Mouse (Mus musculus) T-helper 17 cell (primary cell): ENCODE data around the gene Flnb.

Experiments used
- in situ Hi-C, 2 experiments: fragments of 300-600 bp; cut with MboI, MseI; formaldehyde crosslinking; loops; 1 replicate in 1 of 2; 2 replicates in 1 of 2; pipeline ENCODE4 v1.15.1; 2025; ENCODE audit warnings: high pct_unique_total_duplicates in 2 of 2

The Flnb gene

GRCm38 (mm10) chr14:7817770-7818462, at the start of gene Flnb:
Gene Flnb, plus strand, starts transcription at chr14:7817957.
- in situ Hi-C loops, result loop anchor here (5.0 to 10.0 kb wide), 4 partner anchors 74 to 174 kb away; partner anchors contain the start of gene Dnase1l3 (in 1 of the 2)

GRCm38 (mm10) chr14:7773714-7774389, 43.9 kb upstream of the Flnb start:
- in situ Hi-C loops, result loop anchor here in 1 of 2 experiments (25.0 kb wide), 1 partner anchor 887 kb away; the partner anchor contains the start of gene Gm3667

- in situ Hi-C loops, result no loop called here
Measured at GRCm38 (mm10) chr14:7786073-7786472, 31.7 kb upstream of the Flnb start.

GRCm38 (mm10) chr14:7789266-7790030, 28.3 kb upstream of the Flnb start:
- in situ Hi-C loops, result no loop called here

GRCm38 (mm10) chr14:7791061-7791531, 26.7 kb upstream of the Flnb start:
- in situ Hi-C loops, result no loop called here

GRCm38 (mm10) chr14:7791532-7792159, 26.1 kb upstream of the Flnb start, which contains the start of gene Gm26661:
Gene Gm26661, plus strand, starts transcription at chr14:7791587.
- in situ Hi-C loops, result no loop called here

GRCm38 (mm10) chr14:7795961-7796360, 21.8 kb upstream of the Flnb start:
- in situ Hi-C loops, result no loop called here

- in situ Hi-C loops, result no loop called here
Measured at GRCm38 (mm10) chr14:7800611-7801010, 17.1 kb upstream of the Flnb start.

- in situ Hi-C loops, result no loop called here
Measured at GRCm38 (mm10) chr14:7801831-7802230, 15.9 kb upstream of the Flnb start.

GRCm38 (mm10) chr14:7803874-7804557, 13.7 kb upstream of the Flnb start:
- in situ Hi-C loops, result no loop called here

- in situ Hi-C loops, result no loop called here
Measured at GRCm38 (mm10) chr14:7804558-7804905, 13.2 kb upstream of the Flnb start.

- in situ Hi-C loops, result no loop called here
Measured at GRCm38 (mm10) chr14:7807711-7808110, 10.0 kb upstream of the Flnb start.

- in situ Hi-C loops, result no loop called here
Measured at GRCm38 (mm10) chr14:7808501-7808981, 9.2 kb upstream of the Flnb start.

GRCm38 (mm10) chr14:7809043-7809955, 8.5 kb upstream of the Flnb start:
- in situ Hi-C loops, result no loop called here

GRCm38 (mm10) chr14:7818463-7819121, 835 bp downstream of the Flnb start:
- in situ Hi-C loops, result loop anchor here (5.0 to 10.0 kb wide), 4 partner anchors 74 to 174 kb away; partner anchors contain the start of gene Dnase1l3 (in 1 of the 2)

GRCm38 (mm10) chr14:7819446-7819845, 1.7 kb downstream of the Flnb start:
- in situ Hi-C loops, result loop anchor here (5.0 to 10.0 kb wide), 4 partner anchors 73 to 173 kb away; partner anchors contain the start of gene Dnase1l3 (in 1 of the 2)

GRCm38 (mm10) chr14:7821341-7821740, 3.6 kb downstream of the Flnb start:
- in situ Hi-C loops, result no loop called here

GRCm38 (mm10) chr14:7822693-7823092, 4.9 kb downstream of the Flnb start:
- in situ Hi-C loops, result no loop called here

- in situ Hi-C loops, result no loop called here
Measured at GRCm38 (mm10) chr14:7824651-7825268, 7.0 kb downstream of the Flnb start.
